Mouse (Mus musculus): ENCODE measurements around the gene Ifna7.

The Ifna7 gene

GRCm38 (mm10) chr4:88841438-88841911 is 25.4 kb downstream of the Ifna7 start, which contains the start of gene Ifna4:
Gene Ifna4 (plus strand): TSS chr4:88841861.
- no peak for DNase-seq

GRCm38 (mm10) chr4:88845334-88845733 is 29.3 kb downstream of the Ifna7 start:
- DNase-seq: no peak

- DNase-seq: no peak
Measured at GRCm38 (mm10) chr4:88849698-88850097, 33.7 kb downstream of the Ifna7 start, which contains the start of gene Ifna1. Gene Ifna1 (plus strand): TSS chr4:88850087.

- no peak for DNase-seq
Measured at GRCm38 (mm10) chr4:88851026-88851763, 35.2 kb downstream of the Ifna7 start.

- no peak for DNase-seq
Measured at GRCm38 (mm10) chr4:88859214-88859613, 43.2 kb downstream of the Ifna7 start.

- no peak for DNase-seq
Measured at GRCm38 (mm10) chr4:88863309-88863708, 47.3 kb downstream of the Ifna7 start.

- DNase-seq: peak; percentile 88
Measured at GRCm38 (mm10) chr4:88864599-88864998, 48.6 kb downstream of the Ifna7 start.

GRCm38 (mm10) chr4:88865011-88865569 is 49.1 kb downstream of the Ifna7 start:
- DNase-seq: peak; percentile 71
